Mouse (Mus musculus) small intestine, adult 2 months (tissue): ENCODE data around the gene Vamp4.

Source experiments
- CTCF ChIP-seq: fragments of 200-500 bp; IDR thresholded peaks from 2 replicates; pipeline ENCODE4 v1.5.1; 2012; ENCODE audit warnings: low read depth, mild to moderate bottlenecking, control low read depth, inconsistent platforms, low read length, moderate library complexity, mixed read lengths; ENCODE audit not compliant: insufficient replicate concordance, insufficient read length; ENCODE audit errors: extremely low read depth
- POLR2A ChIP-seq: fragments of 200-500 bp; IDR thresholded peaks from 2 replicates; pipeline ENCODE4 v1.6.1; 2012; ENCODE audit warnings: low read depth, mild to moderate bottlenecking, control low read depth, inconsistent platforms, low read length, moderate library complexity

GRCm38 (mm10) chr1:162564992-162565391 lies 5.3 kb upstream of the Vamp4 start:
- TF ChIP-seq CTCF (no peak), POLR2A (no peak)
